Mouse (Mus musculus): ENCODE data around the gene Itpr1. TPM values are rescaled to one million over a fixed set of nuclear protein-coding genes. Genes with fewer than 3 reads are reported as not detected.

Itpr1 gene
- polyA plus RNA-seq, 1 experiment, result 4.7 TPM

- 80% methylated on average over 7 of the region's 7 CpGs for WGBS
- H3K27me3 ChIP-seq (ENCODE audit: control insufficient read depth, insufficient read depth, low read length), result no peaks in the 10 kb centered on the region
- H3K4me3 ChIP-seq (ENCODE audit: low read depth, low read length), result no peak overlapping the region
- peaks cover 12% of the 10 kb centered on the region for H3K4me1 ChIP-seq (ENCODE audit: control insufficient read depth, insufficient read depth, insufficient read length, low read length)
- TF ChIP-seq CTCF (IDR thresholded peaks at IDR 0.05; ENCODE audit: extremely low read depth, insufficient read length, insufficient replicate concordance, low read depth, low read length) (no peak), POLR2A (IDR thresholded peaks at IDR 0.05; ENCODE audit: low read depth, low read length) (no peak)
- no peak overlapping the region for H3K27ac ChIP-seq (ENCODE audit: insufficient read depth, low read depth, low read length)
- peaks cover 3% of the 10 kb centered on the region; the same call in 1 of the 2 replicates for H3K36me3 ChIP-seq (ENCODE audit: control insufficient read depth, insufficient read depth, low read length)
These were observed 285.2 kb downstream of the Itpr1 start for GRCm38 (mm10) chr6:108498070-108498469.

GRCm38 (mm10) chr6:108503651-108504050 lies 290.8 kb downstream of the Itpr1 start:
- Histone ChIP-seq H3K4me3 (ENCODE audit: low read depth, low read length) (no peak overlapping the region), H3K36me3 (ENCODE audit: control insufficient read depth, insufficient read depth, low read length) (no peaks in the 10 kb centered on the region), H3K27me3 (ENCODE audit: control insufficient read depth, insufficient read depth, low read length) (no peaks in the 10 kb centered on the region), H3K4me1 (ENCODE audit: control insufficient read depth, insufficient read depth, insufficient read length, low read length) (no peaks in the 10 kb centered on the region), H3K27ac (ENCODE audit: insufficient read depth, low read depth, low read length) (no peak overlapping the region)
- 87% methylated on average over 5 of the region's 5 CpGs for WGBS
- TF ChIP-seq CTCF (IDR thresholded peaks at IDR 0.05; ENCODE audit: extremely low read depth, insufficient read length, insufficient replicate concordance, low read depth, low read length) (no peak), POLR2A (IDR thresholded peaks at IDR 0.05; ENCODE audit: low read depth, low read length) (no peak)

GRCm38 (mm10) chr6:108504717-108505116 lies 291.8 kb downstream of the Itpr1 start:
- WGBS, result 79% methylated on average over 7 of the region's 7 CpGs
- Histone ChIP-seq H3K36me3 (ENCODE audit: control insufficient read depth, insufficient read depth, low read length) (no peaks in the 10 kb centered on the region), H3K27ac (ENCODE audit: insufficient read depth, low read depth, low read length) (no peak overlapping the region), H3K27me3 (ENCODE audit: control insufficient read depth, insufficient read depth, low read length) (no peaks in the 10 kb centered on the region), H3K4me3 (ENCODE audit: low read depth, low read length) (no peak overlapping the region), H3K4me1 (ENCODE audit: control insufficient read depth, insufficient read depth, insufficient read length, low read length) (no peaks in the 10 kb centered on the region)
- TF ChIP-seq POLR2A (IDR thresholded peaks at IDR 0.05; ENCODE audit: low read depth, low read length) (no peak), CTCF (IDR thresholded peaks at IDR 0.05; ENCODE audit: extremely low read depth, insufficient read length, insufficient replicate concordance, low read depth, low read length) (no peak)

GRCm38 (mm10) chr6:108506161-108506560 lies 293.3 kb downstream of the Itpr1 start:
- H3K27me3 ChIP-seq (ENCODE audit: control insufficient read depth, insufficient read depth, low read length), result no peaks in the 10 kb centered on the region
- no peaks in the 10 kb centered on the region for H3K36me3 ChIP-seq (ENCODE audit: control insufficient read depth, insufficient read depth, low read length)
- TF ChIP-seq CTCF (IDR thresholded peaks at IDR 0.05; ENCODE audit: extremely low read depth, insufficient read length, insufficient replicate concordance, low read depth, low read length) (no peak), POLR2A (IDR thresholded peaks at IDR 0.05; ENCODE audit: low read depth, low read length) (no peak)
- H3K4me1 ChIP-seq (ENCODE audit: control insufficient read depth, insufficient read depth, insufficient read length, low read length), result peaks cover 2% of the 10 kb centered on the region; the same call in 1 of the 2 replicates
- H3K27ac ChIP-seq (ENCODE audit: insufficient read depth, low read depth, low read length), result no peak overlapping the region
- H3K4me3 ChIP-seq (ENCODE audit: low read depth, low read length), result no peak overlapping the region
- WGBS, result 84% methylated on average over 3 of the region's 3 CpGs

GRCm38 (mm10) chr6:108507337-108507736 lies 294.4 kb downstream of the Itpr1 start:
- 86% methylated on average over 3 of the region's 3 CpGs for WGBS
- Histone ChIP-seq H3K4me3 (ENCODE audit: low read depth, low read length) (no peak overlapping the region), H3K27ac (ENCODE audit: insufficient read depth, low read depth, low read length) (no peak overlapping the region), H3K36me3 (ENCODE audit: control insufficient read depth, insufficient read depth, low read length) (no peaks in the 10 kb centered on the region), H3K27me3 (ENCODE audit: control insufficient read depth, insufficient read depth, low read length) (no peaks in the 10 kb centered on the region), H3K4me1 (ENCODE audit: control insufficient read depth, insufficient read depth, insufficient read length, low read length) (peaks cover 3% of the 10 kb centered on the region; the same call in 1 of the 2 replicates)
- TF ChIP-seq POLR2A (IDR thresholded peaks at IDR 0.05; ENCODE audit: low read depth, low read length), result no peak
- TF ChIP-seq CTCF (IDR thresholded peaks at IDR 0.05; ENCODE audit: extremely low read depth, insufficient read length, insufficient replicate concordance, low read depth, low read length), result no peak

- H3K27me3 ChIP-seq (ENCODE audit: control insufficient read depth, insufficient read depth, low read length), result no peaks in the 10 kb centered on the region
- H3K4me1 ChIP-seq (ENCODE audit: control insufficient read depth, insufficient read depth, insufficient read length, low read length), result peaks cover 6% of the 10 kb centered on the region
- H3K4me3 ChIP-seq (ENCODE audit: low read depth, low read length), result no peak overlapping the region
- no peak overlapping the region for H3K27ac ChIP-seq (ENCODE audit: insufficient read depth, low read depth, low read length)
- no peaks in the 10 kb centered on the region for H3K36me3 ChIP-seq (ENCODE audit: control insufficient read depth, insufficient read depth, low read length)
- TF ChIP-seq CTCF (IDR thresholded peaks at IDR 0.05; ENCODE audit: extremely low read depth, insufficient read length, insufficient replicate concordance, low read depth, low read length), result no peak
- no peak for TF ChIP-seq POLR2A (IDR thresholded peaks at IDR 0.05; ENCODE audit: low read depth, low read length)
- 56% methylated on average over 2 of the region's 2 CpGs for WGBS
These were observed 296.4 kb downstream of the Itpr1 start for GRCm38 (mm10) chr6:108509320-108509719.

GRCm38 (mm10) chr6:108510101-108510500 lies 297.2 kb downstream of the Itpr1 start:
- no peaks in the 10 kb centered on the region; the same call in 1 of the 2 replicates for H3K36me3 ChIP-seq (ENCODE audit: control insufficient read depth, insufficient read depth, low read length)
- peaks cover 6% of the 10 kb centered on the region for H3K4me1 ChIP-seq (ENCODE audit: control insufficient read depth, insufficient read depth, insufficient read length, low read length)
- H3K4me3 ChIP-seq (ENCODE audit: low read depth, low read length), result no peak overlapping the region
- no peaks in the 10 kb centered on the region for H3K27me3 ChIP-seq (ENCODE audit: control insufficient read depth, insufficient read depth, low read length)
- TF ChIP-seq POLR2A (IDR thresholded peaks at IDR 0.05; ENCODE audit: low read depth, low read length) (no peak), CTCF (IDR thresholded peaks at IDR 0.05; ENCODE audit: extremely low read depth, insufficient read length, insufficient replicate concordance, low read depth, low read length) (no peak)
- 13% methylated on average over 9 of the region's 9 CpGs for WGBS
- no peak overlapping the region for H3K27ac ChIP-seq (ENCODE audit: insufficient read depth, low read depth, low read length)
